Mouse (Mus musculus) heart, postnatal 0 days (tissue): ENCODE data around the gene Bckdha. TPM values are rescaled to one million over a fixed set of nuclear protein-coding genes. Genes with fewer than 3 reads are reported as not detected.

Experiments
- ATAC-seq: fragments of 200-750 bp; cut with Nextera tagmentation; 2 replicates; pipeline ENCODE4 v1.8.0; 2017; ENCODE audit warnings: low read depth, moderate number of reproducible peaks, moderate library complexity; ENCODE audit not compliant: insufficient read depth
- DNase-seq: peaks from one replicate; pipeline ENCODE4 v3.0.0-alpha.2; 2016; ENCODE audit warnings: low spot score
- H3K27ac ChIP-seq: fragments of 300-500 bp; sonication (generic); 2 replicates; pipeline ENCODE4 v1.5.1; 2014; ENCODE audit warnings: low read depth, mild to moderate bottlenecking
- H3K27me3 ChIP-seq: fragments of 300-500 bp; sonication (generic); 2 replicates; pipeline ENCODE4 v1.6.1; 2014; ENCODE audit warnings: low read length, mixed read lengths; ENCODE audit not compliant: control insufficient read depth, insufficient read depth
- H3K36me3 ChIP-seq: fragments of 300-500 bp; sonication (generic); replicated peaks from 2 replicates; pipeline ENCODE4 v1.6.1; 2014; ENCODE audit warnings: low read length, mixed read lengths; ENCODE audit not compliant: control insufficient read depth, insufficient read depth
- H3K4me1 ChIP-seq: fragments of 300-500 bp; sonication (generic); 2 replicates; pipeline ENCODE4 v1.6.1; 2014; ENCODE audit warnings: antibody characterized with exemption; ENCODE audit not compliant: control insufficient read depth, insufficient read depth
- H3K4me2 ChIP-seq: fragments of 300-500 bp; sonication (generic); 2 replicates; pipeline ENCODE4 v1.6.1; 2014; ENCODE audit warnings: low read depth, mild to moderate bottlenecking, low read length, moderate library complexity
- H3K4me3 ChIP-seq: fragments of 300-500 bp; sonication (generic); 2 replicates; pipeline ENCODE4 v1.5.1; 2014; ENCODE audit warnings: low read depth, low read length
- H3K9ac ChIP-seq: fragments of 300-500 bp; sonication (generic); replicated peaks from 2 replicates; pipeline ENCODE4 v1.6.1; 2014; ENCODE audit warnings: low read depth, low read length, mixed read lengths
- H3K9me3 ChIP-seq: fragments of 300-500 bp; sonication (generic); replicated peaks from 2 replicates; pipeline ENCODE4 v1.6.1; 2016; ENCODE audit warnings: low read length; ENCODE audit not compliant: control insufficient read depth
- CTCF ChIP-seq: IDR thresholded peaks from 2 replicates; pipeline ENCODE4 v1.5.1; 2016; ENCODE audit warnings: antibody characterized with exemption, control low read depth, low read depth
- EP300 ChIP-seq: IDR thresholded peaks from 2 replicates; pipeline ENCODE4 v1.6.1; 2016; ENCODE audit warnings: antibody characterized with exemption, low read depth
- WGBS: fragments of 180-500 bp; shearing (Covaris S2); extraction: QIAGEN DNeasy Blood & Tissue Kit; methylation state at CpG from one replicate; pipeline ENCODE4 v1.1.7; 2014; 5-methylcytosine and 5-hydroxymethylcytosine counted together
- polyA plus RNA-seq: library from polyadenylated mRNA; unstranded; fragments of >200 nt; fragmentation: Nextera tagmentation; extraction: Ambion mirVana; gene quantifications from 2 replicates; pipeline ENCODE4 v1.2.1, GENCODE M21; 2015
- total RNA-seq: library from RNA; depleted of rRNA; stranded (reverse); fragments of >200 nt; gene quantifications from 2 replicates; pipeline ENCODE4 v1.2.3, GENCODE M21; 2014; ENCODE audit warnings: low replicate concordance

Bckdha gene
- total and polyA plus RNA-seq, 2 experiments from 2014 or later, result 89.5 to 154 TPM

GRCm38 (mm10) chr7:25686680-25687531 lies 28.1 kb upstream of the Bckdha start, which contains the start of gene Tgfb1:
TSS of gene Tgfb1 (plus strand) at chr7:25687002.
- TF ChIP-seq CTCF, result peak; percentile 57
- no peak for TF ChIP-seq EP300
- WGBS, result 1% methylated on average over 57 of the region's 69 CpGs

GRCm38 (mm10) chr7:25685926-25686470 lies 27.2 kb upstream of the Bckdha start:
- TF ChIP-seq EP300 (no peak), CTCF (no peak)
- WGBS, result 76% methylated on average over 21 of the region's 21 CpGs
- Histone ChIP-seq H3K9ac (no peak overlapping the region), H3K4me3 (peak overlapping the region; percentile 84; the same call in 1 of the 2 replicates), H3K36me3 (no peaks in the 10 kb centered on the region), H3K9me3 (no peaks in the 10 kb centered on the region), H3K4me2 (peak overlapping the region; percentile 79), H3K27ac (no peak overlapping the region), H3K27me3 (no peaks in the 10 kb centered on the region), H3K4me1 (peaks cover 9% of the 10 kb centered on the region; the same call in 1 of the 2 replicates)
- DNase-seq, result no peak
- ATAC-seq, result no peak

More at GRCm38 (mm10) chr7:25686680-25687531, 28.1 kb upstream of the Bckdha start, which contains the start of gene Tgfb1:
- no peaks in the 10 kb centered on the region for H3K36me3 ChIP-seq
- DNase-seq (peak; percentile 71), ATAC-seq (peak; percentile 50)
- peak within 1 kb of the TSS; percentile 79 for H3K4me2 ChIP-seq
- H3K27ac ChIP-seq, result peak within 1 kb of the TSS; percentile 87
- peak within 1 kb of the TSS; percentile 84 for H3K4me3 ChIP-seq
- H3K9ac ChIP-seq, result peak within 1 kb of the TSS; percentile 71
- no peaks in the 10 kb centered on the region for H3K27me3 ChIP-seq
- peaks cover 4% of the 10 kb centered on the region; the same call in 1 of the 2 replicates for H3K4me1 ChIP-seq
- H3K9me3 ChIP-seq, result no peaks in the 10 kb centered on the region

- Histone ChIP-seq H3K4me2 (no peak overlapping the region), H3K36me3 (no peaks in the 10 kb centered on the region), H3K4me1 (peaks cover 9% of the 10 kb centered on the region; the same call in 1 of the 2 replicates), H3K27me3 (no peaks in the 10 kb centered on the region), H3K4me3 (no peak overlapping the region), H3K27ac (no peak overlapping the region), H3K9ac (no peak overlapping the region), H3K9me3 (no peaks in the 10 kb centered on the region)
- WGBS, result 81% methylated on average over 6 of the region's 6 CpGs
- TF ChIP-seq EP300, result no peak
- no peak for DNase-seq
- ATAC-seq, result no peak
These were observed 25.9 kb upstream of the Bckdha start for GRCm38 (mm10) chr7:25684659-25685058.

GRCm38 (mm10) chr7:25683474-25684180 lies 24.8 kb upstream of the Bckdha start:
- peak overlapping the region; percentile 5; the same call in 1 of the 2 replicates for H3K27ac ChIP-seq
- no peak overlapping the region for H3K4me3 ChIP-seq
- H3K4me1 ChIP-seq, result peaks cover 9% of the 10 kb centered on the region; the same call in 1 of the 2 replicates
- no peaks in the 10 kb centered on the region for H3K36me3 ChIP-seq
- H3K9ac ChIP-seq, result no peak overlapping the region
- ATAC-seq (no peak), DNase-seq (no peak)
- TF ChIP-seq EP300 (no peak), CTCF (no peak)
- H3K4me2 ChIP-seq, result no peak overlapping the region
- H3K9me3 ChIP-seq, result no peaks in the 10 kb centered on the region
- WGBS, result 46% methylated on average over 7 of the region's 7 CpGs
- H3K27me3 ChIP-seq, result no peaks in the 10 kb centered on the region
